9 mouse cellular contexts compared by ENCODE assay signal in genomic region chr12:26444054-26444453, GRCm38 (mm10). TPM values are rescaled to one million over a fixed set of nuclear protein-coding genes. Genes with fewer than 3 reads are reported as not detected.
DNase-seq lines count a peak whose midpoint lies in the region; ATAC-seq and TF ChIP-seq lines count a peak whose summit lies in the region.
"Had no signal": no experiment of that assay in that cellular context is flagged by ENCODE, and none has a peak within 500 bp of the region (broad histone marks: within the 10 kb centered on the region; RNA-seq: fewer than 3 reads in every experiment).

No protein-coding gene starts in this region.

- H3K4me3 ChIP-seq in kidney, embryonic 14.5 days (ENCODE audit: low read length): no peak overlapping the region
- no peak overlapping the region for H3K4me3 ChIP-seq in cortical plate, adult 2 months (ENCODE audit: insufficient read depth, low read length)
- H3K4me3 ChIP-seq: embryonic facial prominence, embryonic 13.5 days had no signal

- peak; percentile 88 for DNase-seq in kidney, adult 18-20 months
- DNase-seq in adrenal gland, adult 18-20 months (ENCODE audit: low spot score in 2 of 2): peak; percentile 78 to 85
- DNase-seq in heart, postnatal 14 days: peak; percentile 86 to 90
- peak; percentile 38 to 77 for DNase-seq in left cerebral cortex, postnatal 10 days (ENCODE audit: extremely low spot score in 1 of 2, low spot score in 2 of 2)
- peak; percentile 51 for DNase-seq in ovary, postnatal 10 days (ENCODE audit: low spot score)
- DNase-seq in thymus, postnatal 14 days: peak; percentile 61

- 0% methylated on average over 2 of the region's 2 CpGs for WGBS in kidney, embryonic 14.5 days

- H3K27ac ChIP-seq in kidney, embryonic 14.5 days (ENCODE audit: low read depth, low read length): no peak overlapping the region
- H3K27ac ChIP-seq in cortical plate, adult 2 months (ENCODE audit: insufficient read depth, low read length): no peak overlapping the region
- H3K27ac ChIP-seq: embryonic facial prominence, embryonic 13.5 days had no signal

- no peaks in the 10 kb centered on the region for H3K36me3 ChIP-seq in kidney, embryonic 14.5 days (ENCODE audit: control insufficient read depth, insufficient read depth, low read length)
- H3K36me3 ChIP-seq: embryonic facial prominence, embryonic 13.5 days had no signal

- no peak for ATAC-seq in kidney, embryonic 14.5 days (ENCODE audit: low FRiP score, low TSS enrichment)

- no peak overlapping the region for H3K9ac ChIP-seq in kidney, embryonic 14.5 days (ENCODE audit: low read depth, low read length)
- H3K9ac ChIP-seq: embryonic facial prominence, embryonic 13.5 days had no signal

- TF ChIP-seq CTCF in cortical plate, adult 2 months (IDR thresholded peaks at IDR 0.05; ENCODE audit: extremely low read depth, insufficient read depth, low read length): peak; percentile 63; the same call in 1 of the 2 replicates

- H3K4me1 ChIP-seq in kidney, embryonic 14.5 days (ENCODE audit: control insufficient read depth, insufficient read depth, low read length): no peaks in the 10 kb centered on the region
- no peaks in the 10 kb centered on the region for H3K4me1 ChIP-seq in cortical plate, adult 2 months (ENCODE audit: control insufficient read depth, insufficient read depth, low read length)

- intact Hi-C loops in heart, postnatal 14 days (cut with DNase I): no loop called here
- intact Hi-C loops in left cerebral cortex, postnatal 10 days (cut with DNase I): no loop called here

- TF ChIP-seq POLR2A in cortical plate, adult 2 months (IDR thresholded peaks at IDR 0.05; ENCODE audit: extremely low read depth, insufficient read depth, low read length): no peak

- H3K4me2 ChIP-seq in kidney, embryonic 14.5 days (replicated peaks; ENCODE audit: low read depth, low read length): no peak overlapping the region
- H3K4me2 ChIP-seq: embryonic facial prominence, embryonic 13.5 days had no signal

- no peaks in the 10 kb centered on the region for H3K27me3 ChIP-seq in kidney, embryonic 14.5 days (ENCODE audit: control insufficient read depth, insufficient read depth, low read length)
- H3K27me3 ChIP-seq: embryonic facial prominence, embryonic 13.5 days had no signal

- H3K9me3 ChIP-seq in kidney, embryonic 14.5 days (ENCODE audit: control insufficient read depth, low read length): no peaks in the 10 kb centered on the region
- H3K9me3 ChIP-seq: embryonic facial prominence, embryonic 13.5 days had no signal

RNA-seq across cellular contexts. Expression of gene Rsad2, which starts 12.2 kb away (rescaled TPM):
- polyA plus RNA-seq in kidney, embryonic 14.5 days (2014; fragmentation: Nextera tagmentation; extraction: Ambion mirVana): 16.6 and 17.1 TPM in 2 replicates
- 10 to 100 TPM; 12.3 to 17.7 TPM for total RNA-seq in adrenal gland, adult 18-20 months (2021)
- polyA plus RNA-seq in cortical plate, adult 2 months (2012; rRNA removed): 0.81 and 0.94 TPM in 2 replicates
- total RNA-seq in heart, postnatal 14 days (2021): 10 to 100 TPM; 22.8 to 23.9 TPM
- total RNA-seq in left cerebral cortex, postnatal 10 days (2021): under 1 TPM; 0.32 to 0.54 TPM

RNA-seq across cellular contexts. Expression of gene Cmpk2, which starts 24.9 kb away (rescaled TPM):
- 7.3 and 9.7 TPM in 2 replicates for polyA plus RNA-seq in kidney, embryonic 14.5 days (2014; fragmentation: Nextera tagmentation; extraction: Ambion mirVana)
- 10 to 100 TPM; 10.2 to 17.1 TPM for total RNA-seq in adrenal gland, adult 18-20 months (2021)
- polyA plus RNA-seq in cortical plate, adult 2 months (2012; rRNA removed): 15.8 and 16.7 TPM in 2 replicates
- total RNA-seq in heart, postnatal 14 days (2021): 1 to 10 TPM; 5.6 to 6.2 TPM
- 10 to 100 TPM; 23.6 to 23.8 TPM for total RNA-seq in left cerebral cortex, postnatal 10 days (2021)

RNA-seq across cellular contexts. Expression of gene Rnf144a, which starts 29.0 kb away (rescaled TPM):
- polyA plus RNA-seq in kidney, embryonic 14.5 days (2014; fragmentation: Nextera tagmentation; extraction: Ambion mirVana): 26.2 and 29.8 TPM in 2 replicates
- 10 to 100 TPM; 18.6 to 19.2 TPM for total RNA-seq in adrenal gland, adult 18-20 months (2021)
- 17.5 and 17.7 TPM in 2 replicates for polyA plus RNA-seq in cortical plate, adult 2 months (2012; rRNA removed)
- 10 to 100 TPM; 29.9 to 31.8 TPM for total RNA-seq in heart, postnatal 14 days (2021)
- total RNA-seq in left cerebral cortex, postnatal 10 days (2021): 10 to 100 TPM; 37.2 to 37.7 TPM

Comparison
In these comparisons a context has a peak if more than half of its experiments do, and no peak if none do; other contexts are left out.
1. RNA of gene Rsad2, which starts 12.2 kb away (total RNA-seq): 22.8 to 23.9 TPM in heart, postnatal 14 days and 12.3 to 17.7 TPM in adrenal gland, adult 18-20 months; 0.32 to 0.54 TPM in left cerebral cortex, postnatal 10 days; every median in the first group is over 4 times any median in the second.
2. Peak in every context shown above with its lines, with median percentiles within 50 percentile points of each other: DNase-seq.